Mouse (Mus musculus) small intestine, adult 2 months (tissue): ENCODE results near the gene Chrna9.

Experiments
- CTCF ChIP-seq: fragments of 200-500 bp; IDR thresholded peaks from 2 replicates; pipeline ENCODE4 v1.5.1; 2012; ENCODE audit warnings: low read depth, mild to moderate bottlenecking, control low read depth, inconsistent platforms, low read length, moderate library complexity, mixed read lengths; ENCODE audit not compliant: insufficient replicate concordance, insufficient read length; ENCODE audit errors: extremely low read depth
- POLR2A ChIP-seq: fragments of 200-500 bp; IDR thresholded peaks from 2 replicates; pipeline ENCODE4 v1.6.1; 2012; ENCODE audit warnings: low read depth, mild to moderate bottlenecking, control low read depth, inconsistent platforms, low read length, moderate library complexity

- TF ChIP-seq POLR2A = no peak
- TF ChIP-seq CTCF = no peak
These were observed 14.8 kb upstream of the Chrna9 start for GRCm38 (mm10) chr5:65919904-65920303.
